Mouse (Mus musculus) adrenal gland, postnatal 10 days (tissue): ENCODE results near the gene Zfp697. TPM values are rescaled to one million over a fixed set of nuclear protein-coding genes. Genes with fewer than 3 reads are reported as not detected.
"Not testable (repeated sequence)": the region's sequence is repeated elsewhere in the genome, so short reads cannot be mapped to it uniquely, and the experiment has no call there.

ENCODE experiments used
- DNase-seq: peaks from one replicate; pipeline ENCODE4 v3.0.0; 2021; ENCODE audit warnings: mixed read lengths
- total RNA-seq, 2 experiments: library from RNA; stranded (reverse); gene quantifications; 2 replicates each; pipeline ENCODE4 v1.2.3; 2021

Gene Zfp697
- total RNA-seq, 2 experiments from 2014 or later: 3.0 to 3.8 TPM

- DNase-seq: not testable (repeated sequence)
Observed at GRCm38 (mm10) chr3:98507229-98507628, 125.0 kb downstream of the Zfp697 start.

DNA sequence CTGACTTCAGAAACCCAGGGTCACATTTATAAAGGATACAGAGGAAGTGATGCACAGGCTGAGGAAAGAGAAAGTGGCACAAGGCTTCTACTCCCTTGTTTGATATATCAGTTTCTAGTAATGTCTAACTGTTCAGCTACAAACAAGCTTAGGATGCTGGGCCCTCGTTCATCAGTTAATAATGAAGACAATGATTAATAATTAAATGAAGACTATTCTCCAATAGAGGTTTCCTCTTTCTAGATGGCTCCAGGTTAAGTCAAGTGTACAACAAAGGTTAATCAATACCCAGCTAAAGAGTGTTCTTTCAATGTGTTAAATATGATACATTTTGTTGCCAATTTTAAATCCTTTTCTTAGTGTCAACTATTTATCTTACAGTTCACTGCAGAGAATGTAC, 128.2 kb downstream of the Zfp697 start, which contains the start of gene Hsd3b4:
TSS of gene Hsd3b4 (minus strand) at position 101 of the 400 bp plus-strand sequence.
- not testable (repeated sequence) for DNase-seq

GRCm38 (mm10) chr3:98522779-98523178, 140.5 kb downstream of the Zfp697 start:
- not testable (repeated sequence) for DNase-seq

GRCm38 (mm10) chr3:98524552-98524951, 142.3 kb downstream of the Zfp697 start:
- not testable (repeated sequence) for DNase-seq

GRCm38 (mm10) chr3:98524978-98525377, 142.7 kb downstream of the Zfp697 start:
- DNase-seq: not testable (repeated sequence)

GRCm38 (mm10) chr3:98547641-98548040, 165.4 kb downstream of the Zfp697 start:
- not testable (repeated sequence) for DNase-seq

DNA sequence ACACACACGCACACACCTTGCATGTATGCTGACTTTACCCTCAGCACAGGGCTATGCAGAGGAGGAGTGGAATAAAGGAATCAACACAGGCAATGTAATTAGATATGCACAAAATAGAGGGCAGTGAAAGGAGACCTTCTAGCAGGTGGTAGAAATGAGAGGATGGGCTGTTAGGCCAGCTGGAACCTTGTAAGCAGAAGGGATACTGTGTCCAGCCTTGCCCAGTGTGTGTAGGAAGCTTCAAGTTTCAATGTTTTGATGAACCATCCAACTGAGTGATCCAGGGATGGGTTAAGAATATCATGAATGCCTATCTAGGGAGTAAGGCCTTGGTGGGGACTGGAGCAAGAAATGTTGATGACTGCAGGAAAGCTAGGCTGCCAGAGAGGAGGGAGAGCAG, 166.2 kb downstream of the Zfp697 start:
- not testable (repeated sequence) for DNase-seq

- not testable (repeated sequence) for DNase-seq
Observed at GRCm38 (mm10) chr3:98550215-98550614, 168.0 kb downstream of the Zfp697 start.

GRCm38 (mm10) chr3:98550832-98551231, 168.6 kb downstream of the Zfp697 start:
- DNase-seq: not testable (repeated sequence)

- DNase-seq: not testable (repeated sequence)
Observed at GRCm38 (mm10) chr3:98560711-98561110, 178.4 kb downstream of the Zfp697 start.

- DNase-seq: not testable (repeated sequence)
Observed at GRCm38 (mm10) chr3:98563831-98564230, 181.6 kb downstream of the Zfp697 start.

DNA sequence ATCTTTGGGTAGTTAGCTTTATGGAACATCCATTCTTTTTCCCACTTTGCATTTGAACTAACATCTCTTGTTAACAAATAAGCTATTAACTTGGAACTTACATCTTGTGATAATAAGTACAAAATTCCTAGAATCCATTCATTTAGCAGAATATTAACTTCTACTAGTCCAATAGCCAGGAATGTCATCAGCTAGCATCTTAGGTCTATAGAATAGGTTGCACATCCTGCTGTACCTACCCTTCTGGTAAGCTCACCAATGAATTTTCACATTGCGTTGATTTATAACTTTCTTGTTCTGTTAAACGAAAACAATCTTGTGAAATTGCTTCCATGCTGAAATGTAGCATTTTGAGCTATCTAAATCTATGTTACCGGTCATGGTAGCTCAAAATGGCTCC, 182.6 kb downstream of the Zfp697 start:
- DNase-seq: not testable (repeated sequence)

DNA sequence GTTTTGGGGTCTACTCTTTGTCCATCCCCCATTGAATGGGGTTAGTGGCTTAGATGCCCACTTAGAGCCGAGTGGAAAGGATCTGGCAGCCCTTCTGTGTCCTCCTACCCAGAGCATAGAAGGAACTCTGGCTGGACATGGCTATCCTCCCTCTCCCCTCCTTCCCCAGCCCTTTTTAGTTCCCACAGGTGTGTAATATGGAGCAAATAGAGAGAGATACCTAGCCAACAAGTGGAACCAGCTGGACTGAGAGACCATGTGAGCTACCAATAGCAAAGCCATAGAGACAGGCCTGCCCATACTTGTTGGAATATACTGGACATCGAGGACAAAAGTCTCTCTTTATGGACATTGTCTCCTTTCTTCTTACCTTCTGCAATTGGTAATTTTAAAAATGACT, 185.5 kb downstream of the Zfp697 start:
- not testable (repeated sequence) for DNase-seq

GRCm38 (mm10) chr3:98581024-98581423, 198.8 kb downstream of the Zfp697 start:
- DNase-seq: peak; percentile 65

DNA sequence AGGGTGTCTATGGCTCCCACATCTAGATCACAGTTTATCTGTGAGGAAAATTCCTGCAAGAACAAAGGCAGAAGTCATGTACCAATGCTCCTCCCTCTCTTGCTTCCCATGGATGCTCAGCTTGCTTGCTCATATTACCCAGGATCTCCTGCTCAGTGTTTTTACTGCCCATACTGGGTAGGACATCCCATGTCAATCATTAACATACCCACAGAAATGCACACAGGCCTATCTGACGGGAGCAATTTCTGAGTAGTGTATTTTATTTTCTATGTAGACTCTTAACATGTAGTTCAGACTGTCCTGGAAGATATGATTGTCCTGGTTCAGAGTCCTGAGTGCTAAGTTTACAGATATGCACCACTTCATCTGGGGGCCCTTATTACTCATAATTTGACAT, 199.9 kb downstream of the Zfp697 start:
- not testable (repeated sequence) for DNase-seq

DNA sequence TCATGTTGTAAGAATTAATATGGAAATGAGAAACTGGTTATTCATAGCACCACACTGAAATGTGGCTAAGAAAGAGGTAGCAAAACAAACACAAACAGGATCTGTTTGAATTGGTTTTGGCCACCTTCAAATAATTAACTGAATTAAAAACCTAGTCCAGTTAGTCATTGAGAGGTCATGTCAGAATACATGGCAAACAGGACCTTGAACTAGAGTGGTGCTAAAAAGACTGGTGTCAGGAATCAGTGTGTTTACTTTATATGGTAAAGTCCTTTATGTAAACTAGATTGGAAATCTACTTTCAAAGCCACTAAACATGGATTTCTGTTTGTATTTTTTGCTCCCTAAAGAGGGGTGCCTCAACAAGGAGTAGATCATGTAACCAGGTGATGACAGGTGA, 200.4 kb downstream of the Zfp697 start:
- not testable (repeated sequence) for DNase-seq

DNA sequence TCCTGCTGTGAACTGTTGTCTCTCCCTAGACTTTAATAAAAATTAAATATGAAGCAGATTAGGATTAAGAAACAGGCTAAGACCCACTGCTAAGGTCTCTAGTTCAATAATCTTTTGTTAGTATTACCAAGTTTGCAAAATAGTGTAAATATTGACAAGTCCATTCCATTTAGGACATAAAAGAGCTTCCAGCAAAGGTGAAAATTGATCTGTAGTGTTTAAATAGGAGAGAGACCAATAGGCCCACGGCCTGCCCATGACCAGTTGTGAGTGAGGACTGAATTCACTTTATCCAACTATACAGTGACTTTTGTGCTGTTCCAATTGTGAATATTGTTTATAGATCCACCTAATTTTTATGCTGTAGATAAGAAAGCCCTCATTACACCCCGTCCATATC, 205.5 kb downstream of the Zfp697 start:
- no peak for DNase-seq

GRCm38 (mm10) chr3:98588707-98589106, 206.4 kb downstream of the Zfp697 start, which contains the start of gene Gm10681:
Gene Gm10681 (minus strand): TSS chr3:98588807.
- DNase-seq: no peak

DNA sequence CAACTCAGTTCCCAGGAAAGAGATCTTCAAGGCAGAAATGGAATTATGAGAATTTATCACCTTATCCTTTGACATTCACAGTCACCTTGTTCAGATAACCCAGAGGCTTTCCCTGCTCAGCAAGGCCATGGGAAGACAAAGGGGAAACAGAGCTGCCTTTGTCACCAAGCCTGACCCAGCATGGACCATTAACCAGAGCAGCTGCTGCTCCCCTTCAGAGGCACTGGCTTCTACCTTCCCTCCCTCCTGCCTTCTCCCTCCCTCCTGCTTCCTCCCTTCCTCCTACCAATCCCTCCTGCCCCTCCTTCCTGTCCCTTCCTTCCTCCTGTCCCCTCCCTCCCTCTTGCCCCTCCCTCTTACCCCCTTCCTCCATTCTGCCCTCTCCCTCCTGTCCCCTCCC, 231.3 kb downstream of the Zfp697 start:
- DNase-seq: not testable (repeated sequence)

- DNase-seq: no peak
Observed at GRCm38 (mm10) chr3:98613963-98614362, 231.7 kb downstream of the Zfp697 start.

DNA sequence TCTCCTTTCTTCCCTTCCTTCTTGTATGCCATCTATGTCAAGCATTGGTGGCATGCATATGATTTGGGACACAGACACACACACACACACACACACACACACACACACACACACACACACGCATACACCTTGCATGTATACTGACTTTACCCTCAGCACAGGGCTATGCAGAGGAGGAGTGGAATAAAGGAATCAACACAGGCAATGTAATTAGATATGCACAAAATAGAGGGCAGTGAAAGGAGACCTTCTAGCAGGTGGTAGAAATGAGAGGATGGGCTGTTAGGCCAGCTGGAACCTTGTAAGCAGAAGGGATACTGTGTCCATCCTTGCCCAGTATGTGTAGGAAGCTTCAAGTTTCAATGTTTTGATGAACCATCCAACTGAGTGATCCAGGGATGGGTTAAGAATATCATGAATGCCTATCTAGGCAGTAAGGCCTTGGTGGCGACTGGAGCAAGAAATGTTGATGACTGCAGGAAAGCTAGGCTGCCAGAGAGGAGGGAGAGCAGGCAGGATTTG, 232.2 kb downstream of the Zfp697 start:
- not testable (repeated sequence) for DNase-seq

- DNase-seq: not testable (repeated sequence)
Observed at GRCm38 (mm10) chr3:98616244-98616643, 234.0 kb downstream of the Zfp697 start.

DNA sequence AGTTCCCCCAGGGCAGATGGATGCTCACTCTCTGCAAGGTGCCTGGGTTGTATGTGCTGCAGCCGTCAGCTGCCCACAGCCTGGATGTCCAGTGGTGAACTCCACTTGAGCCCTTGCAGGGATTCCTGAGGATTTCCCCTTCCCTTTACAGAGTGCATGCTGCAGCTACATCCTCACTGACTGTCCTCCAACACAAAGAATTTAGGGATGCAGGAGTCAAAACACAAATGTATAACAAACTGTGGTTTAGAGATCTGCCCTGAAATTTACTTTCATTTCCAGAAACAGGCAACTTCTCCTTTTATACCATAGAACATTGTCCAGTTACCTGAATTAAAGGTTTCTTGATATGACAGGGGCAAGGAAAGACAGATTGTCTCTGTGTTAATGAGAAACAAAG, 234.5 kb downstream of the Zfp697 start:
- DNase-seq: not testable (repeated sequence)

DNA sequence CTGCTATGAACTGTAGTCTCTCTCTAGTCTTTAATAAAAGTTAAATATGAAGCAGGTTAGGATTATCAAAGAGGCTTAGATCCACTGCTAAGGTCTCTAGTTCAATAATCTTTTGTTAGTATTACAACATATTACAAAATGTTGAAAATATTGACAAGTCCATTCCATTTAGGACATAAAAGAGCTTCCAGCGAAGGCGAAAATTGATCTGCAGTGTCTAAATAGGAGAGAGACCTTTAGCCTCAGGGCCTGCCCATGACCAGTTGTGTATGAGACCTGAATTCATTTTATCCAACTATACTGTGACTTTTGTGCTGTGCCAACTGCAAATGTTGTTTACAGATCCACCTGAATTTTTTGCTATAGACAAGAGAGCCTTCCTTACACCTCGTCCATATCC, 247.4 kb downstream of the Zfp697 start:
- DNase-seq: no peak
